Mouse (Mus musculus): Measurements from ENCODE around the gene E030025P04Rik.

E030025P04Rik gene

DNA sequence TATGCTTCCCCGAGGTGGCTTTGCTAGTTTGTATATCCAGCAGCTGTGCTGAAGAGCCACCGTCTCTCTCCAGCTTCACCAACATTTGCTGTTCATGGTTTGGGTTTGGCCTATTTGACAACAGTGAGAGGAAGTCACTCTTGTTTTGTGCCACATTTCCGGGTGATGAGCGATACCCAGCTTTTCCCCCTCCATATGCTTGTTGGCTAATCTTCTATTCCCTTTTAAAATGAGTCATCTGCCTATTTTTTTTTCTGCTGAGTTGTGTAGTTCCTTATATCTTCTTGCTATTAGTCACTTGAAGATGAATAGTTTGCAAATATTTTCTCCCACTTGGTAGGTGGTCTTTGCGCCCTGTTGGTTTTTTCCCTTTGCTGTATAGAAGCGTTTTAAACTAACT is 43.9 kb downstream of the E030025P04Rik start:
- no peak for DNase-seq

DNA sequence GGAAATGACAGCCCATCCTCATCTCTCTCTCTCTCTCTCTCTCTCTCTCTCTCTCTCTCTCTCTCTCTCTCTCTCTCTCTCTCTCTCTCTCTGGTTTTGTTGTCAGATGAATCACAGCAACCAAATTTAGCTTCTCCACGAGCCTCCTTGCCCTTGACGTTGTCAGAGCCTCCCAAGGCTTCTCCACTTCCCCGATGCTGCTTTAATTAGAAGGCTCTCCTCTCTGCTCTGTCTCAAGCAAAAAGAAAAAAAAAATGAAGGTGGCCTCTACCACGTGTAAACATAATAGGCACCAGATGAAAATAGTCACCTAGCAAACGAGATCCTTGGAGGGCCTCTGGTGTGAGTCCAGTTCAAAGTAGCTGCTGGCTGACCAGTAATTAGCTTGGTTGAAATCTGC is 52.3 kb downstream of the E030025P04Rik start:
- DNase-seq: no peak

All from thymus, postnatal 14 days (tissue).